Mouse (Mus musculus) intestine, embryonic 15.5 days (tissue): ENCODE results near the gene Ginm1. TPM values are rescaled to one million over a fixed set of nuclear protein-coding genes. Genes with fewer than 3 reads are reported as not detected.
"Not testable (repeated sequence)": the region's sequence is repeated elsewhere in the genome, so short reads cannot be mapped to it uniquely, and the experiment has no call there.

Experiments
- ATAC-seq: fragments of 200-750 bp; cut with Nextera tagmentation; 2 replicates; pipeline ENCODE4 v1.8.0; 2017; ENCODE audit warnings: moderate TSS enrichment, moderate library complexity
- H3K27ac ChIP-seq: fragments of 300-500 bp; sonication (generic); 2 replicates; pipeline ENCODE4 v1.5.1; 2015; ENCODE audit warnings: mild to moderate bottlenecking, inconsistent platforms
- H3K27me3 ChIP-seq: fragments of 300-500 bp; sonication (generic); replicated peaks from 2 replicates; pipeline ENCODE4 v1.6.1; 2015; ENCODE audit warnings: inconsistent platforms
- H3K36me3 ChIP-seq: fragments of 300-500 bp; sonication (generic); 2 replicates; pipeline ENCODE4 v1.6.1; 2015; ENCODE audit warnings: inconsistent platforms
- H3K4me1 ChIP-seq: fragments of 300-500 bp; sonication (generic); replicated peaks from 2 replicates; pipeline ENCODE4 v1.6.1; 2015; ENCODE audit warnings: inconsistent platforms
- H3K4me2 ChIP-seq: fragments of 300-500 bp; sonication (generic); replicated peaks from 2 replicates; pipeline ENCODE4 v1.6.1; 2015; ENCODE audit warnings: mild to moderate bottlenecking, inconsistent platforms
- H3K4me3 ChIP-seq: fragments of 300-500 bp; sonication (generic); replicated peaks from 2 replicates; pipeline ENCODE4 v1.5.1; 2015; ENCODE audit warnings: inconsistent platforms
- H3K9ac ChIP-seq: fragments of 300-500 bp; sonication (generic); 2 replicates; pipeline ENCODE4 v1.6.1; 2015; ENCODE audit warnings: inconsistent platforms
- H3K9me3 ChIP-seq: fragments of 300-500 bp; sonication (generic); 2 replicates; pipeline ENCODE4 v1.6.1; 2016; ENCODE audit warnings: inconsistent platforms
- WGBS: fragments of 180-500 bp; shearing (Covaris S2); methylation state at CpG from one replicate; pipeline ENCODE4 v1.1.7; 2015; 5-methylcytosine and 5-hydroxymethylcytosine counted together
- polyA plus RNA-seq: library from polyadenylated mRNA; unstranded; fragments of >200 nt; fragmentation: Nextera tagmentation; extraction: Ambion mirVana; gene quantifications from 2 replicates; pipeline ENCODE4 v1.2.1, GENCODE M21; 2015

Gene Ginm1
- polyA plus RNA-seq, 1 experiment from 2014 or later = 78.2 TPM

DNA sequence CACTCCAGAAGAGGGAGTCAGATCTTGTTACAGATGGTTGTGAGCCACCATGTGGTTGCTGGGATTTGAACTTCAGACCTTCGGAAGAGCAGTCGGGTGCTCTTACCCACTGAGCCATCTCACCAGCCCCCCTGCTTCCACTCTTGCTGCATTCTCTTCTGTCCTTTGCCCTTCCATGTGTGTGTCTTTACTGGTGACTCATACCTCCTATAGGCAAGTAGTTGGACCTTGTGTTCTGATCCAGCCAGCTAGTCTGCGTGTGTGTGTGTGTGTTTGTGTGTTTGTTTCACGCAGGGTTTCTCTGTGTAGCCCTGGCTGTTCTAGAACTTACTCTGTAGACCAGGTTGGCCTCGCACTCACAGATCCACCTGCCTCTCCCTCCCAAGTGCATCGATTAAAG is 47.1 kb downstream of the Ginm1 start:
- not testable (repeated sequence) for ATAC-seq, H3K9me3 ChIP-seq, H3K27ac ChIP-seq, H3K4me2 ChIP-seq, H3K9ac ChIP-seq, H3K4me3 ChIP-seq, H3K27me3 ChIP-seq, H3K4me1 ChIP-seq
- peaks cover 21% of the 10 kb centered on the region; the same call in 1 of the 2 replicates for H3K36me3 ChIP-seq
- 94% methylated on average over 6 of the region's 6 CpGs for WGBS

DNA sequence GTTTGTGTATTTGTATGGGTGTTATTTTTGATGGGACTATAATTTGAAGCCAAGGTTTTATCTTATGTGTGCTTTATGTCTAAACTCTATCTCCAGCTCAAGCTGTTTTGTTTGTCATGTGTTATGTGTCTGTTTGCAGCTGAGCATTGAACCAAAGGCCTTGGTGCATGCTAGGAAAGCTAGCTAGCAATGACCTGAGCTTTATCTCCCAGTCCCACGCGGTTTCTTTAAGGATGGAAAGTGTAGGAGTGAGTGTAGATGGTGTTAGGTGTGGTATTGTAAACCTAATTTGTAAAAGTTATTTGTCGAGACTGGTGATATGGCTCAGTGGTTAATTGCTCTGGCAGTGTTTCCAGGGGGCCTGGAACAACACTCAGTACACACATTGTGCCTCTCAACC is 54.7 kb downstream of the Ginm1 start:
- ATAC-seq = no peak
- H3K4me2 ChIP-seq = no peak overlapping the region
- H3K9ac ChIP-seq = no peak overlapping the region
- no peaks in the 10 kb centered on the region for H3K27me3 ChIP-seq
- H3K4me3 ChIP-seq = no peak overlapping the region
- H3K27ac ChIP-seq = no peak overlapping the region
- 61% methylated on average over 3 of the region's 3 CpGs for WGBS
- no peaks in the 10 kb centered on the region for H3K4me1 ChIP-seq
- no peaks in the 10 kb centered on the region for H3K36me3 ChIP-seq
- H3K9me3 ChIP-seq = no peaks in the 10 kb centered on the region

DNA sequence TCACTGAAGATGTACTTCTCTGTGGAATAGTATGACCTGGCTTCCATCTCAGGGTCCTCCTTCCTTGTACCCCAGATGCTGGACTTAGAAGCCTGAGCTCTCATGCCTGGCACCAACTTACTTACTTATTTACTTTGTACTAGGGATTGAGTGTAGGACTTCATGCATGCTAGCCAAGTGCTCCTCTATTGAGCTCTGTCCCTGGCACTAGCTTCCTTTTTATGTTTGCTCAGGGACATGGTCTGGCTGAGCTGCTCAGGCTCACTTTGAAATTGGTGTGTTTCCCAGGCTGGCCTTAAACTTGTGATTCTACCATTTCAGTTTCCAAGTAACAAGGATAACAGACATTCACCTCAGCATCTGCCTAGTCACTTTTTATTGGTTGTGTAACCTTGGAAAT is 55.5 kb downstream of the Ginm1 start:
- H3K27ac ChIP-seq = no peak overlapping the region
- H3K9ac ChIP-seq = no peak overlapping the region
- no peak overlapping the region for H3K4me2 ChIP-seq
- no peaks in the 10 kb centered on the region for H3K27me3 ChIP-seq
- H3K4me3 ChIP-seq = no peak overlapping the region
- H3K36me3 ChIP-seq = no peaks in the 10 kb centered on the region
- H3K9me3 ChIP-seq = no peaks in the 10 kb centered on the region
- H3K4me1 ChIP-seq = no peaks in the 10 kb centered on the region
- no peak for ATAC-seq

GRCm38 (mm10) chr10:7731582-7731981 is 61.0 kb downstream of the Ginm1 start:
- no peak for ATAC-seq
- Histone ChIP-seq H3K4me2 (no peak overlapping the region), H3K27ac (no peak overlapping the region), H3K36me3 (no peaks in the 10 kb centered on the region), H3K27me3 (no peaks in the 10 kb centered on the region), H3K4me3 (no peak overlapping the region), H3K9me3 (no peaks in the 10 kb centered on the region), H3K4me1 (peaks cover 4% of the 10 kb centered on the region; the same call in 1 of the 2 replicates), H3K9ac (no peak overlapping the region)

DNA sequence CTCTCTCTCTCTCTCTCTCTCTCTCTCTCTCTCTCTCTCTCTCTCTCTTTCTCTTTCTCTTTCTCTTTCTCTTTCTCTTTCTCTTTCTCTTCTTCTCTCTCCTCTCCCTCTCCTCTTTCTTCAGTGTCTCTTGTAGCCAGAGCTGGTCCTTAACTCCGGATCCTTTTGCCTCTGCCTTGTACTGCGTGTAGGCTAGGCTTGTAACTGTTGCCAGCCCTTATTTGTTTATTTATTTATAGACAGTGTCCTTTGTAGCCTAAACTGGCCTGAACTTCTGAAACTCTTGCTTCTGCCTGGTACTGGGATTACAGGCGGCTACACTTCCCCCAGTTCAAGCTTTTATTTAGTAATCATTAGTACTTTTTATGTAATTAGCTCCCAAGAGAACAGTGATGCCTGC is 65.6 kb downstream of the Ginm1 start:
- H3K4me2 ChIP-seq = peak overlapping the region; percentile 75
- H3K36me3 ChIP-seq = no peaks in the 10 kb centered on the region
- peak overlapping the region; percentile 19; the same call in 1 of the 2 replicates for H3K4me3 ChIP-seq
- no peak for ATAC-seq
- WGBS = 16% methylated on average over 3 of the region's 3 CpGs
- H3K27me3 ChIP-seq = no peaks in the 10 kb centered on the region
- H3K27ac ChIP-seq = no peak overlapping the region
- H3K4me1 ChIP-seq = peaks cover 4% of the 10 kb centered on the region; the same call in 1 of the 2 replicates
- H3K9me3 ChIP-seq = no peaks in the 10 kb centered on the region
- H3K9ac ChIP-seq = peak overlapping the region; percentile 80; the same call in 1 of the 2 replicates

DNA sequence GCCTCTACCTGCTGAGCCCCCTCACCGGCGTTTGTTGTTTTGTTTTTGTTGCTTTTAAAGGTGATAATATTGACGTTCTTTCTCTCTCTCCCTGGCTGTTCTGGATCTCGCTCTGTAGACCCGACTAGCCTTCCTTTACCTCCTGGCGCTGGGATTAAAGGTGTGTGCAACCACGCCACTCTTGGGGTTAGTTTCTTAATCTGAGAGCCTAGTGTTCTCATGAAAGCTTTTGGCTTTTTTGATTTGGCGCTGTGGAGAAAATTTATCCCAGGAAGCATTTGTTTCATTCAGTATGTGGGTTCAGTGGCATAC is 66.2 kb downstream of the Ginm1 start:
- no peak for ATAC-seq
- Histone ChIP-seq H3K4me2 (peak overlapping the region; percentile 75), H3K27me3 (no peaks in the 10 kb centered on the region), H3K27ac (peak overlapping the region; percentile 72; the same call in 1 of the 2 replicates), H3K9ac (peak overlapping the region; percentile 80), H3K4me1 (peaks cover 4% of the 10 kb centered on the region; the same call in 1 of the 2 replicates), H3K9me3 (no peaks in the 10 kb centered on the region), H3K4me3 (peak overlapping the region; percentile 81), H3K36me3 (no peaks in the 10 kb centered on the region)
- WGBS = under 1% methylated on average over 8 of the region's 8 CpGs

DNA sequence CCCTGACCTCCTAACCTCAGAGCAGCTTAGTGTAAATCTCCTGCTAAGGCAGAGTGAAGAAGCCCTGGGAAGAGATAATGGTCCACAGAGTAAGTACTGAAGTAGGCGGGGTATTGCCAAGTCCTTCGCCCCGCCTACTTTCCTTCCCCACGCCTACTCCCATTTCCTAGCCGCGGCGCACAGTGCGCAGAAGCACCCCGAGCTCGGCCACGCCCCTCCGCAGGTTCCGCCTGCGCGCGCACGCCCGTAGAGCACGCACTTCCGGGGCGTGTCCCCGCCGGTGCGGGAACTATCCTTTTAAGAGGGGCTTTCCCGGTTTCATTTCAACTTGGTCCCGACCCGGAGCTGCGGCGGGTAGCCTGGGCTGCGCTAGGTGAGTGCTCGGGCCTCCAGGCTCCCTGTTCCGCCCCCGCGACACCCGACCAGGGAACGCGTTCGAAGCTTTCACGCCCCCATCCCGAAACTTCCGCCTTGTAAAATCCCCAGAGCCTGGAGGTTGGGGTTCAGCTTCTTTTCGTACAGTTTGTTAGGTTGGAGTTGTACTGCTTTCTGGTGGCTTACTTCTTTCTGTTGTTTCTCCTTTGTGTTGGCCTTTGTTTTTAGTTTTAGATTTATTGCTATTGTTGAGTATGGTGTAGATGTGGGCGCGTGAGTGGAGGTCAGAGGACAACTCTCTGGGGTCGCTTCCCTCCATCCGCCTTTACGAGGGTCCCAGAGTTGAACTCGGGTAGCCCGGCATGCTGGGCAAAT is 66.7 kb downstream of the Ginm1 start, which contains the start of gene Katna1:
Gene Katna1, plus strand, starts transcription at position 250 of the 750 bp plus-strand sequence.
- H3K9ac ChIP-seq = peak within 1 kb of the TSS; percentile 80
- WGBS = under 1% methylated on average over 49 of the region's 49 CpGs

More for the DNA sequence above, 66.7 kb downstream of the Ginm1 start, which contains the start of gene Katna1:
- Histone ChIP-seq H3K4me1 (peaks cover 4% of the 10 kb centered on the region; the same call in 1 of the 2 replicates), H3K27ac (peak within 1 kb of the TSS; percentile 72), H3K4me3 (peak within 1 kb of the TSS; percentile 81), H3K9me3 (no peaks in the 10 kb centered on the region), H3K27me3 (no peaks in the 10 kb centered on the region), H3K4me2 (peak within 1 kb of the TSS; percentile 75), H3K36me3 (no peaks in the 10 kb centered on the region)
- ATAC-seq = peak; percentile 99

Other genes with a start within 250 kb of the Ginm1 start
- 6.8 and 6.9 TPM in 2 replicates for gene Lrp11, start 203.0 kb downstream of the Ginm1 start, polyA plus RNA-seq
- 48.9 and 51.2 TPM in 2 replicates for gene Nup43, start 125.3 kb downstream of the Ginm1 start, polyA plus RNA-seq
- gene Pcmt1, start 111.7 kb downstream of the Ginm1 start, polyA plus RNA-seq = 114 TPM in 2 replicates
- 8.2 and 8.4 TPM in 2 replicates for gene Lats1, start 111.6 kb downstream of the Ginm1 start, polyA plus RNA-seq
- gene Katna1, start 66.8 kb downstream of the Ginm1 start, polyA plus RNA-seq = 52.6 and 57.9 TPM in 2 replicates
- 30.7 and 33.9 TPM in 2 replicates for gene Ppil4, start 67 bp upstream of the Ginm1 start, polyA plus RNA-seq
- gene Zc3h12d, start 39.6 kb upstream of the Ginm1 start, polyA plus RNA-seq = 0.49 and 0.53 TPM in 2 replicates
- 16.6 and 17.0 TPM in 2 replicates for gene Tab2, start 163.4 kb upstream of the Ginm1 start, polyA plus RNA-seq